Mouse (Mus musculus) liver, embryonic 16.5 days (tissue): ENCODE data around the gene Prrt1. TPM values are rescaled to one million over a fixed set of nuclear protein-coding genes. Genes with fewer than 3 reads are reported as not detected.

Experiments used
- ATAC-seq: fragments of 200-750 bp; cut with Nextera tagmentation; 2 replicates; pipeline ENCODE4 v1.8.0; 2017; ENCODE audit warnings: low read depth, mild to moderate bottlenecking, moderate number of reproducible peaks, moderate library complexity
- H3K27ac ChIP-seq: fragments of 300-500 bp; sonication (generic); 2 replicates; pipeline ENCODE4 v1.5.1; 2014; ENCODE audit warnings: mild to moderate bottlenecking, low read length
- H3K27me3 ChIP-seq: fragments of 300-500 bp; sonication (generic); 2 replicates; pipeline ENCODE4 v1.6.1; 2014; ENCODE audit warnings: low read depth, low read length, mixed read lengths; ENCODE audit not compliant: control insufficient read depth, insufficient read depth
- H3K36me3 ChIP-seq: fragments of 300-500 bp; sonication (generic); 2 replicates; pipeline ENCODE4 v1.6.1; 2014; ENCODE audit warnings: mild to moderate bottlenecking; ENCODE audit not compliant: control insufficient read depth, insufficient read depth
- H3K4me1 ChIP-seq: fragments of 300-500 bp; sonication (generic); 2 replicates; pipeline ENCODE4 v1.6.1; 2014; ENCODE audit warnings: low read depth, low read length, mixed read lengths; ENCODE audit not compliant: control insufficient read depth
- H3K4me2 ChIP-seq: fragments of 300-500 bp; sonication (generic); 2 replicates; pipeline ENCODE4 v1.6.1; 2014; ENCODE audit warnings: low read depth, low read length, mixed read lengths
- H3K4me3 ChIP-seq: fragments of 300-500 bp; sonication (generic); 2 replicates; pipeline ENCODE4 v1.5.1; 2014; ENCODE audit warnings: low read depth, mild to moderate bottlenecking, low read length
- H3K9ac ChIP-seq: fragments of 300-500 bp; sonication (generic); 2 replicates; pipeline ENCODE4 v1.6.1; 2014; ENCODE audit warnings: low read depth, low read length
- H3K9me3 ChIP-seq: fragments of 300-500 bp; sonication (generic); replicated peaks from 2 replicates; pipeline ENCODE4 v1.6.1; 2016; ENCODE audit warnings: low read length; ENCODE audit not compliant: control insufficient read depth
- WGBS: fragments of 180-500 bp; shearing (Covaris S2); extraction: QIAGEN DNeasy Blood & Tissue Kit; methylation state at CpG from one replicate; pipeline ENCODE4 v1.1.7; 2014; ENCODE audit not compliant: insufficient replicate concordance; 5-methylcytosine and 5-hydroxymethylcytosine counted together
- polyA plus RNA-seq: library from polyadenylated mRNA; unstranded; fragments of >200 nt; fragmentation: Nextera tagmentation; extraction: Ambion mirVana; gene quantifications from 2 replicates; pipeline ENCODE4 v1.2.1, GENCODE M21; 2015

The Prrt1 gene
- polyA plus RNA-seq, 1 experiment from 2014 or later: not detected

GRCm38 (mm10) chr17:34663558-34663957 lies 34.2 kb downstream of the Prrt1 start:
- H3K4me2 ChIP-seq: no peak overlapping the region
- H3K9ac ChIP-seq: no peak overlapping the region
- H3K4me1 ChIP-seq: no peaks in the 10 kb centered on the region
- no peak overlapping the region for H3K4me3 ChIP-seq
- H3K36me3 ChIP-seq: no peaks in the 10 kb centered on the region
- no peak overlapping the region for H3K27ac ChIP-seq
- WGBS: 30% methylated on average over 1 of the region's 1 CpGs
- peaks cover 23% of the 10 kb centered on the region for H3K27me3 ChIP-seq
- no peaks in the 10 kb centered on the region for H3K9me3 ChIP-seq
- ATAC-seq: no peak

GRCm38 (mm10) chr17:34664472-34664871 lies 35.1 kb downstream of the Prrt1 start:
- WGBS: 57% methylated on average over 7 of the region's 7 CpGs
- Histone ChIP-seq H3K27ac (no peak overlapping the region), H3K9me3 (no peaks in the 10 kb centered on the region), H3K4me3 (no peak overlapping the region), H3K4me2 (no peak overlapping the region), H3K36me3 (no peaks in the 10 kb centered on the region), H3K9ac (no peak overlapping the region), H3K27me3 (peaks cover 19% of the 10 kb centered on the region), H3K4me1 (no peaks in the 10 kb centered on the region)
- no peak for ATAC-seq

GRCm38 (mm10) chr17:34670235-34670634 lies 40.9 kb downstream of the Prrt1 start, which contains the start of gene Tnxb:
Gene Tnxb, plus strand, starts transcription at chr17:34670535.
- WGBS: 44% methylated on average over 7 of the region's 7 CpGs
- Histone ChIP-seq H3K27me3 (peaks cover 43% of the 10 kb centered on the region), H3K9ac (no peak within 1 kb of the TSS), H3K4me2 (no peak within 1 kb of the TSS), H3K27ac (no peak within 1 kb of the TSS), H3K36me3 (no peaks in the 10 kb centered on the region), H3K9me3 (no peaks in the 10 kb centered on the region), H3K4me1 (no peaks in the 10 kb centered on the region), H3K4me3 (no peak within 1 kb of the TSS)
- no peak for ATAC-seq

GRCm38 (mm10) chr17:34671151-34672066 lies 42.1 kb downstream of the Prrt1 start:
- H3K27me3 ChIP-seq: peaks cover 43% of the 10 kb centered on the region
- WGBS: 13% methylated on average over 93 of the region's 93 CpGs
- ATAC-seq: no peak; the same call in 1 of the 2 replicates

GRCm38 (mm10) chr17:34672246-34672792 lies 43.0 kb downstream of the Prrt1 start:
- no peak overlapping the region for H3K27ac ChIP-seq
- no peaks in the 10 kb centered on the region for H3K36me3 ChIP-seq
- H3K4me2 ChIP-seq: no peak overlapping the region
- H3K9ac ChIP-seq: no peak overlapping the region
- H3K4me1 ChIP-seq: no peaks in the 10 kb centered on the region
- ATAC-seq: no peak
- H3K9me3 ChIP-seq: no peaks in the 10 kb centered on the region
- WGBS: 32% methylated on average over 49 of the region's 49 CpGs
- peaks cover 48% of the 10 kb centered on the region for H3K27me3 ChIP-seq
- no peak overlapping the region for H3K4me3 ChIP-seq

More at GRCm38 (mm10) chr17:34671151-34672066, 42.1 kb downstream of the Prrt1 start:
- Histone ChIP-seq H3K36me3 (no peaks in the 10 kb centered on the region), H3K4me1 (no peaks in the 10 kb centered on the region), H3K4me3 (no peak overlapping the region), H3K9me3 (no peaks in the 10 kb centered on the region), H3K9ac (no peak overlapping the region), H3K4me2 (no peak overlapping the region), H3K27ac (no peak overlapping the region)

GRCm38 (mm10) chr17:34673139-34673538 lies 43.8 kb downstream of the Prrt1 start:
- no peak overlapping the region for H3K9ac ChIP-seq
- 68% methylated on average over 7 of the region's 7 CpGs for WGBS
- H3K27ac ChIP-seq: no peak overlapping the region
- no peak for ATAC-seq
- H3K9me3 ChIP-seq: no peaks in the 10 kb centered on the region
- no peaks in the 10 kb centered on the region for H3K4me1 ChIP-seq
- peaks cover 48% of the 10 kb centered on the region for H3K27me3 ChIP-seq
- no peaks in the 10 kb centered on the region for H3K36me3 ChIP-seq
- no peak overlapping the region for H3K4me2 ChIP-seq
- H3K4me3 ChIP-seq: no peak overlapping the region

- no peak overlapping the region for H3K4me2 ChIP-seq
- no peaks in the 10 kb centered on the region for H3K36me3 ChIP-seq
- no peak overlapping the region for H3K27ac ChIP-seq
- peaks cover 57% of the 10 kb centered on the region for H3K27me3 ChIP-seq
- WGBS: 41% methylated on average over 11 of the region's 11 CpGs
- no peak overlapping the region for H3K4me3 ChIP-seq
- no peak overlapping the region for H3K9ac ChIP-seq
- H3K9me3 ChIP-seq: no peaks in the 10 kb centered on the region
- H3K4me1 ChIP-seq: no peaks in the 10 kb centered on the region
- no peak for ATAC-seq
Observed at GRCm38 (mm10) chr17:34674524-34675204, 45.3 kb downstream of the Prrt1 start.

GRCm38 (mm10) chr17:34675205-34676092 lies 46.1 kb downstream of the Prrt1 start:
- H3K36me3 ChIP-seq: no peaks in the 10 kb centered on the region
- WGBS: 49% methylated on average over 13 of the region's 13 CpGs
- no peaks in the 10 kb centered on the region for H3K4me1 ChIP-seq
- H3K4me3 ChIP-seq: no peak overlapping the region
- no peak for ATAC-seq
- H3K27me3 ChIP-seq: peaks cover 57% of the 10 kb centered on the region
- no peak overlapping the region for H3K27ac ChIP-seq
- no peaks in the 10 kb centered on the region for H3K9me3 ChIP-seq
- no peak overlapping the region for H3K9ac ChIP-seq
- H3K4me2 ChIP-seq: no peak overlapping the region
